In genomic region chr15:82014745-82015391, GRCm38 (mm10) we compare ENCODE assay signal across 8 mouse cellular contexts. TPM values are rescaled to one million over a fixed set of nuclear protein-coding genes. Genes with fewer than 3 reads are reported as not detected.
A peak's percentile ranks its signal among the peaks of the same experiment; 100 is the strongest.
DNase-seq lines count a peak whose midpoint lies in the region; ATAC-seq and TF ChIP-seq lines count a peak whose summit lies in the region.

No protein-coding gene starts in this region.

- ATAC-seq in embryonic facial prominence, embryonic 13.5 days (ENCODE audit: insufficient number of reproducible peaks, insufficient read depth, low FRiP score, low TSS enrichment, low read depth) = no peak
- ATAC-seq in intestine, embryonic 15.5 days = no peak
- ATAC-seq in neural tube, embryonic 14.5 days (ENCODE audit: low read depth) = no peak

- peak overlapping the region; percentile 91 for H3K9ac ChIP-seq in embryonic facial prominence, embryonic 13.5 days
- peak overlapping the region; percentile 70 for H3K9ac ChIP-seq in intestine, embryonic 15.5 days
- peak overlapping the region; percentile 90 for H3K9ac ChIP-seq in neural tube, embryonic 14.5 days (replicated peaks; ENCODE audit: low read depth, low read length)

- peak overlapping the region; percentile 93 for H3K4me2 ChIP-seq in embryonic facial prominence, embryonic 13.5 days
- peak overlapping the region; percentile 92 for H3K4me2 ChIP-seq in intestine, embryonic 15.5 days (replicated peaks)
- peak overlapping the region; percentile 64 for H3K4me2 ChIP-seq in neural tube, embryonic 14.5 days (ENCODE audit: low read depth, low read length)

- TF ChIP-seq CTCF in lung, adult 2 months (IDR thresholded peaks at IDR 0.05; ENCODE audit: insufficient read depth, low read length) = no peak

- H3K27me3 ChIP-seq in embryonic facial prominence, embryonic 13.5 days = no peaks in the 10 kb centered on the region
- H3K27me3 ChIP-seq in intestine, embryonic 15.5 days (replicated peaks) = no peaks in the 10 kb centered on the region
- H3K27me3 ChIP-seq in neural tube, embryonic 14.5 days (ENCODE audit: control insufficient read depth, insufficient read depth, low read length) = no peaks in the 10 kb centered on the region

- 16% methylated on average over 9 of the region's 9 CpGs for WGBS in lung, adult 2 months
- 16% methylated on average over 9 of the region's 9 CpGs for WGBS in embryonic facial prominence, embryonic 13.5 days
- 21% methylated on average over 9 of the region's 9 CpGs for WGBS in intestine, embryonic 15.5 days
- 20% methylated on average over 9 of the region's 9 CpGs for WGBS in neural tube, embryonic 14.5 days

- TF ChIP-seq POLR2A in lung, adult 2 months (IDR thresholded peaks at IDR 0.05; ENCODE audit: borderline replicate concordance, extremely low read depth, low read depth, low read length) = no peak

- no peak for DNase-seq in lung, adult 2 months
- no peak for DNase-seq in lung, postnatal 14 days
- DNase-seq in urinary bladder, adult 18-20 months (ENCODE audit: low spot score in 2 of 2) = no peak
- no peak for DNase-seq in cerebellum, adult 18-20 months
- DNase-seq in MN1 (ENCODE audit: low spot score) = no peak

- no peak overlapping the region for H3K27ac ChIP-seq in embryonic facial prominence, embryonic 13.5 days
- H3K27ac ChIP-seq in intestine, embryonic 15.5 days = peak overlapping the region; percentile 69; the same call in 1 of the 2 replicates
- no peak overlapping the region for H3K27ac ChIP-seq in neural tube, embryonic 14.5 days (ENCODE audit: low read depth, low read length)

- peak overlapping the region; percentile 87 for H3K4me3 ChIP-seq in lung, adult 2 months (replicated peaks; ENCODE audit: extremely low read depth, low read depth, low read length)
- peak overlapping the region; percentile 97 for H3K4me3 ChIP-seq in embryonic facial prominence, embryonic 13.5 days
- peak overlapping the region; percentile 66 for H3K4me3 ChIP-seq in intestine, embryonic 15.5 days (replicated peaks)
- H3K4me3 ChIP-seq in neural tube, embryonic 14.5 days (ENCODE audit: low read depth, low read length) = peak overlapping the region; percentile 84

- no peaks in the 10 kb centered on the region for H3K9me3 ChIP-seq in embryonic facial prominence, embryonic 13.5 days
- H3K9me3 ChIP-seq in intestine, embryonic 15.5 days = no peaks in the 10 kb centered on the region
- no peaks in the 10 kb centered on the region for H3K9me3 ChIP-seq in neural tube, embryonic 14.5 days (ENCODE audit: control insufficient read depth, low read length)

- H3K36me3 ChIP-seq in embryonic facial prominence, embryonic 13.5 days = peaks cover 11% of the 10 kb centered on the region
- H3K36me3 ChIP-seq in intestine, embryonic 15.5 days = no peaks in the 10 kb centered on the region
- no peaks in the 10 kb centered on the region for H3K36me3 ChIP-seq in neural tube, embryonic 14.5 days (ENCODE audit: control insufficient read depth, insufficient read depth, low read length)

- peaks cover 7% of the 10 kb centered on the region for H3K4me1 ChIP-seq in lung, adult 2 months (ENCODE audit: control insufficient read depth, insufficient read depth, low read length)
- peaks cover 15% of the 10 kb centered on the region for H3K4me1 ChIP-seq in embryonic facial prominence, embryonic 13.5 days
- peaks cover 19% of the 10 kb centered on the region for H3K4me1 ChIP-seq in intestine, embryonic 15.5 days (replicated peaks)
- peaks cover 21% of the 10 kb centered on the region for H3K4me1 ChIP-seq in neural tube, embryonic 14.5 days (ENCODE audit: control insufficient read depth, insufficient read depth, low read length)

RNA-seq across cellular contexts. Expression of gene Desi1, which starts 18.8 kb away (rescaled TPM):
- 24.0 and 31.1 TPM in 2 replicates for polyA plus RNA-seq in lung, adult 2 months (2012; rRNA removed)
- polyA plus RNA-seq in embryonic facial prominence, embryonic 13.5 days (2015; fragmentation: Nextera tagmentation; extraction: Ambion mirVana) = 25.8 and 28.6 TPM in 2 replicates
- polyA plus RNA-seq in intestine, embryonic 15.5 days (2015; fragmentation: Nextera tagmentation; extraction: Ambion mirVana) = 19.8 and 21.3 TPM in 2 replicates
- 58.3 and 58.7 TPM in 2 replicates for polyA plus RNA-seq in neural tube, embryonic 14.5 days (2014; fragmentation: Nextera tagmentation; extraction: Ambion mirVana)

RNA-seq across cellular contexts. Expression of gene Xrcc6, which starts 27.2 kb away (rescaled TPM):
- 11.5 and 13.3 TPM in 2 replicates for polyA plus RNA-seq in lung, adult 2 months (2012; rRNA removed)
- 92.3 and 98.2 TPM in 2 replicates for polyA plus RNA-seq in embryonic facial prominence, embryonic 13.5 days (2015; fragmentation: Nextera tagmentation; extraction: Ambion mirVana)
- 76.1 and 79.6 TPM in 2 replicates for polyA plus RNA-seq in intestine, embryonic 15.5 days (2015; fragmentation: Nextera tagmentation; extraction: Ambion mirVana)
- 42.1 and 48.6 TPM in 2 replicates for polyA plus RNA-seq in neural tube, embryonic 14.5 days (2014; fragmentation: Nextera tagmentation; extraction: Ambion mirVana)

RNA-seq across cellular contexts. Expression of gene Snu13, which starts 32.5 kb away (rescaled TPM):
- 54.7 and 56.6 TPM in 2 replicates for polyA plus RNA-seq in lung, adult 2 months (2012; rRNA removed)
- polyA plus RNA-seq in embryonic facial prominence, embryonic 13.5 days (2015; fragmentation: Nextera tagmentation; extraction: Ambion mirVana) = 281 and 331 TPM in 2 replicates
- polyA plus RNA-seq in intestine, embryonic 15.5 days (2015; fragmentation: Nextera tagmentation; extraction: Ambion mirVana) = 256 and 273 TPM in 2 replicates
- 231 and 251 TPM in 2 replicates for polyA plus RNA-seq in neural tube, embryonic 14.5 days (2014; fragmentation: Nextera tagmentation; extraction: Ambion mirVana)

RNA-seq across cellular contexts. Expression of gene 1700029P11Rik, which starts 34.5 kb away (rescaled TPM):
- polyA plus RNA-seq in lung, adult 2 months (2012; rRNA removed) = not detected in 2 replicates
- polyA plus RNA-seq in embryonic facial prominence, embryonic 13.5 days (2015; fragmentation: Nextera tagmentation; extraction: Ambion mirVana) = not detected in 2 replicates
- polyA plus RNA-seq in intestine, embryonic 15.5 days (2015; fragmentation: Nextera tagmentation; extraction: Ambion mirVana) = not detected in 2 replicates
- not detected in 2 replicates for polyA plus RNA-seq in neural tube, embryonic 14.5 days (2014; fragmentation: Nextera tagmentation; extraction: Ambion mirVana)

RNA-seq across cellular contexts. Expression of gene 4930407I10Rik, which starts 44.1 kb away (rescaled TPM):
- polyA plus RNA-seq in lung, adult 2 months (2012; rRNA removed) = not detected in 2 replicates
- polyA plus RNA-seq in embryonic facial prominence, embryonic 13.5 days (2015; fragmentation: Nextera tagmentation; extraction: Ambion mirVana) = 0.08 TPM in 1 of 2 replicates, not detected in the other
- not detected in 2 replicates for polyA plus RNA-seq in intestine, embryonic 15.5 days (2015; fragmentation: Nextera tagmentation; extraction: Ambion mirVana)
- not detected in 2 replicates for polyA plus RNA-seq in neural tube, embryonic 14.5 days (2014; fragmentation: Nextera tagmentation; extraction: Ambion mirVana)
